Mouse (Mus musculus) lung, postnatal 36 days (tissue): ENCODE data around the gene Erbb2.

ENCODE experiments used
- DNase-seq: peaks from one replicate; pipeline ENCODE4 v3.0.0; 2022; ENCODE audit warnings: mixed read lengths

Gene Erbb2

GRCm38 (mm10) chr11:98459860-98460259 is 47.6 kb downstream of the Erbb2 start:
- DNase-seq, result no peak

DNA sequence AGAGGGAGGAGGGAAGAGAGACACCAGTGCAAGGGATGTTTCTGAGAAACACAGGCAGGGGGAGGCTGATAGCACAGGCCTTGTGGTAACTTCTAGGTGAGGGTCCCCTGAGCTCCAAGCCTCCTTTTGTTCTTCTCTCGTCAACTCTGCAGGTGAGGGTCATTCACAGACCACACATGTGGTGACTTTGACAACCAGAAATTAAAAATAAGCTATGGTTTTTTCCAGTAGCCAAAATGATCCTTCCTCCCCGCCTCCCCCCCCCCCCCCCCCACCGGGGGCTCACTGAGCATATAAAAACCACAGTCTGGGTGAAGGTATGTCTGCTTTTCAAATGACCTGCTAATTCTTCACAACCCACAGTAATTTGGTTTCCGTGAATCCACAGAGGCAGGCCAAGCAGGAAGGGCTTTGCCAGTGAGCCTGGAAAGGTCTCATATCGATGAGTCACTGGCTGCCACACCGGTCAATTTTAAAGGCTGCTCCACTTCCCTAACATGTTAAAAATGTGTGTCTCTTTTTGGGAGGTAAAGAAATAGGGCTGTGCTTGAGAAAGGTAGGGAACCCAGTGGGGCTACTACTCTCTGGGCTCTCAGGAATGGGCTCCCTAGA is 48.9 kb downstream of the Erbb2 start:
- DNase-seq, result no peak

DNA sequence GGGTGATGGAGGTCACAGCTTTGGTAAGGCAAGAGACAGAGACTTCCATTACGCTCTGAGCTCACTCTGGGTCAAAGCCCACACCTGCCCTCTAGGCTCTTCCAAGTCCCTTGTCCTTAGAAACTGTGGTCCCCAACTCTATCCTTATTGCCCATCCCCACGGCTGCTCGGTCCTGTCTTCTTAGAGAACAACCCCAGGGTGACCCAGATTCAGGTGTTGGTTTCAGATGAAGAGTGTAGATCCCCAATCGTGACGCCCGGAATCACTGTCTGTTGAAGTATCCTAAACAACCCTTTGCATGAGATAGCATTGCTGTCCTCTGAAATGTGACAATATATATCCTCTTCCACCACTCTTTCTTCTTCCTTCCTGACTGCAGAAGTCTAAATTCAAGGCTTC is 50.0 kb downstream of the Erbb2 start:
- no peak for DNase-seq

- no peak for DNase-seq
These were observed 51.6 kb downstream of the Erbb2 start for GRCm38 (mm10) chr11:98463911-98464310.

DNA sequence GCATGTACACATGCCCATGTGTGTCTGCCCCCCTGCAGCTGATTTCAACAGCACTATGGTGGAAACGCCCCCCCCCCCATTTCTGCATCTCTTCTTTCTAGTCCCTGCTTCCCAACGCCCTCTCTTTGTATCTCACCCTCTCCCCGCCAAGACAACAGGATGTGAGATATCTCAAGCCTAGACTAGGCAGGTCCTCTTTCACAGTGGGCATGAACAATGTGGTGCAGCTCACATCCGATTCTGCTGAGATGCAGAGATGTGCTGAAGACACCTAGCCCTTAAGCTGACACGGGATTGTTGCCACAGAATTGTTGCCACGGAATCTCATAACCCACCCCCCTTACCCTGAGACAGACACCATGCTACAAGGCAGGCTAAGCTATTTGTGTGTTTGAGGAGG is 52.2 kb downstream of the Erbb2 start:
- no peak for DNase-seq

DNA sequence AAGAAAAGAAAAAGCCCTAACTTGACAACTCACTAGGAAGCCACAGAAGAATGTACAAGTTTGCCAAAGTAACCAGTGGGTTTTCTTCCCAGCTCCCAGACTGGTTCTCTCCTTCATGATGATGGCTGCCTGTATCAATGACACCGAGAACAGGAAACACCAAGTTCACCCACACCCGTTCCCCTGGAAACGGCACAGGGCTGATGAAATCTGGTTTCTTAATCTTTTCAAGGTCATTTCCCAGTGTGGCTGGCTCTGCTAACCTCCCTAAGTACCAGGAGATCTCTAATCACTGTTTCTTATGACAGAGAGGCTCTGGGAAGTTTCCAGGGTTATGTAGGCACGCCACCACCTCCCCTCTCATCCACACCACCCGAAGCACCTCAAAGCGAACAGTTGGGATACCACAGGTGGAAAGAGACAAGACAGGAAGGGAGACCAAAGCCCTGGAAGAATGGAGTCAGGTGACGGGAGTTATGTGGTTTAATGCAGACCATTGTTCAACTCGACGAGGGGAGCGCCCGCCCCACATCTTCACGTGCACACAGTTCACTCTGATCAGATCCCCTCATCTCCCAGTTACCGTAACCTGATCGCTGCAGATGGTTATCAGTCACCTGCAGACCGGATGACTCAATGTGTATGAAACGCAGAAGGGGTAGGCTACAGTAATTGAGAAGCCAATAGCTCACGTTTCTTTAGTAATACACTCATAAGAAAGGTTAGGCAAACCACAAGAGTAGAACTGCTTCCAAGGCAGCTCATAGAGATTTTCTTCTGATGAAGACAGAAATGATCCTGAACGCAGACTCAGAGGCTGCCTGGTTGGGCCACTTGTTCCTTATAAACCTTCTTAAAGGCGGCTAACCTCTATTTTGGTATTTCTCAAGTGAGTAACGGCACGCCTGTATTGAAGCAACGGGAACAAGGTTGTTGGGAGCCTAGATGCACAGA is 57.8 kb downstream of the Erbb2 start:
- no peak for DNase-seq

GRCm38 (mm10) chr11:98470795-98471194 is 58.5 kb downstream of the Erbb2 start:
- no peak for DNase-seq

- no peak for DNase-seq
These were observed 60.4 kb downstream of the Erbb2 start for GRCm38 (mm10) chr11:98472696-98473095.

DNA sequence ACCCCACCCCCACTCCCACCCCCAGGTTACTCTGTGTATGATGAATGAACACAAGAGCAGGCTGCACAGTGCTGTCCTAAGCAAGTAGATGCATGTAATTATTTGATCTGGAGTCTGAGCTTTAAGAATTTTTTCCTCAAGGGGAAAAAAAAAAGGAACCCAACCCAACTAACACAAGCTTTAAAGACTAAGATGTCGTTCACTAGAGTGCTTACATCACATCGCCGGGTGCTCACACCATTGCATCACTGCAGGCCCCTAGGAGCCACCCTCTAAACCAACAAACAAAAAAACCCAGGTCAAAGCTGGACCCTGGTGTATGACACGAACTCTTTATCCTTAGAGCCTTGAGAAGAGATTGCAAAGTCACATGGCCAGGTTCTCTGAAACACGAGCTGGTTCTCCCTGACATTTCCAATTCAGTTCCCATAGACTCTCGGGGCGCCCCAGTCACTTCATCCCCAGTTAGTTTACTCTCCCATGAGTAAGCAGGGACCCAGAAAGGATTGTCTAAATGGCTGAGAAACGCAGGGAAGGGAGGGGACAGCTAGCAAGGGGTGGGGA is 61.7 kb downstream of the Erbb2 start:
- no peak for DNase-seq

DNA sequence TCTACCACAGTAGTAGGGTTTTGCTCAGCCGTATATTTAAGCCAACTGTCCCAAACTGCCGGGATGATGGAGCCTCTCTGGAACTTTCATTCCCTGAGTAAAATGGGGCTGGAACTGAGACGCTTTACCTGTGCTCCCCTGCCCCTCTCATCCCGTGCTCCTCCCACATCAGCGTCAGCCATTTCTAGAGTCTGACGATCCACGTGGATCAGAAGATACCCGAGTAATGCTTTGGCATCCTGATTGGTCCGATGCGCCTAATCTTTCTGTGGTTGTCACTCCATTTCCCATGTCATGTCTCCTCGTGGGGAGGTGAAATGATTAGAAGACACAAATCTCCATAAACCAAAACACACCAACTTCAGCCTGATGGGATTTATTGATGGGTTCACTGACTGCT is 62.7 kb downstream of the Erbb2 start:
- no peak for DNase-seq

DNA sequence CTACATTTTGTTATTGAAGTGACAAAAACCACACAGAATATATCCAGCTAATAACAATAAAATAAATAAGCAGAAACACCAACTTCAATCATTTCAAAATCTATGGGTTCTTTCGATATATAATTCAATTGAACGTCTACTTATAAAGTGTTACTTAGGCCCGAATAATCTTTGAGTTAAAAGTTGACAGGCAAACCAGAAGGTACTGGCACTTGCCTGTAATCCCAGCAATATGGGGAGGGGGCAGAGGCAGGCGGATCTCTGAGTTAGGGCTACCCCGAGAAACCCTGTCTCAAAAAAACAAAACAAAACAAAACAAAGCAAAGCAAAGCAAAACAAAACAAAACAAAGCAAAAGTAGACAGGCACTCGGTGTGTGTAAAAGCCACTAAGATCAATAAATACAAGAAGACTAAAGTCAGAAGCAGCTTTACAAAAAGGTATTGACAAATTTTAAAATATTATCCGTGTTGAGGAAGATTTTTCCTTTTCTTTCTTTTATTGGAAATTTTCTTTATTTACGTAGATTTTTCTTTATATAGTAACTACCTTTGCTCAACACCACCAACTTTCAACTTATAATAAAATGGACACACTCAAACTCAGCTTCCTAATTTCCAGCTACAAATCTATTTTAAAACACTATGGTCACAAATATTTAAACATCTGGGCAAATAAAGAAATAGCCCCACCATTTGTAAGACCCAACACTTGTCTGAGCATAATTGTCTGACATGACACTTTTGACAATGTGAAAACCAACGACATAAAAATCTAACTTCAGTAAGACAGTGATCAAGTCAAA is 63.6 kb downstream of the Erbb2 start:
- no peak for DNase-seq

GRCm38 (mm10) chr11:98476434-98476807 is 64.2 kb downstream of the Erbb2 start:
- no peak for DNase-seq

- DNase-seq, result no peak
These were observed 64.9 kb downstream of the Erbb2 start for GRCm38 (mm10) chr11:98477011-98477701.

DNA sequence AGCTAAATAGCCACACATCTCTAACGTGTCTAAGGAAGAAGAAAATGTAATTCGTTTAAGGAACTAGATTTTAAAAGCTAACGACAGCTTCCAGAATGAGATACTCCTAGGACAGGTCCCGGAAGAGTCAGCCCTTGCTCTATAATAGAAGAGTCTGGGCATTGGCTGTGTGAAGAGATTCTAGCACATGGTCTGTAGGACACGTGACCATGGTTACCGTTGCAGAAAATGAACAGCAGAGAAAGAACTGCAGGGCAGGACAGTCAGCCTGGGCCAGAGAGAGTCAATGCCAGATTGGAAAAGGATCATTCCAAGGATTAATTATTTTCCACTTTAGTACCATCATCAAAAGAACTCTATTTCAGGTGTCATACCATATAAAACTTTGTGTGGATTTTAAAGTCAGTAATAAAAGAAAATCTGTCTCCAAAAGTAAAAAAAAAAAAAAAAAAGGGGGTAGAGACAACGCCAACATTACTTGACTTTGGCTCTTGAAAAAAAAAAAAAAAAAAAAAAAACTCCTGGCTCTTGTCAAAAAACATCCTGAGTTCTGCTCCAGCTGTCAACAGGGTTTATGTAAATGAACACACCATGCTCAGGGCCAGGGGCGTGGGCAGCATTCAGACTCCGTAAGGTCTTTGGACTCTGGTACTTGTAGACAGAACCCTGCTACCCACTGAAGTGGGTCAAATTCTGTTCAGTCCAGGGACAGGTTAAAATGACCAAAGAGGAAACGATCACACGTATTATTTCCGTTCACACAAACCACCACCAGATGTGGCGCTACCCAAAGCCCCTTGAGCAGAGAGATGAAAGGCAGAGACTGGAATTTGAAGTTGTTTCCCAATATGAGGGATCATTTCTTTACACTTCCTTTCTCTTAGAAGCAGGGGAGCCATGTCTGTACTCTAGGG is 67.0 kb downstream of the Erbb2 start:
- DNase-seq, result no peak

- DNase-seq, result no peak
These were observed 67.7 kb downstream of the Erbb2 start for GRCm38 (mm10) chr11:98479940-98480497.

- DNase-seq, result no peak
These were observed 69.0 kb downstream of the Erbb2 start for GRCm38 (mm10) chr11:98481231-98481630.

- no peak for DNase-seq
These were observed 69.8 kb downstream of the Erbb2 start for GRCm38 (mm10) chr11:98482067-98482466.

GRCm38 (mm10) chr11:98485749-98486148 is 73.5 kb downstream of the Erbb2 start:
- no peak for DNase-seq
